Mouse (Mus musculus) neural tube, embryonic 14.5 days (tissue): Measurements from ENCODE around the gene Tpra1. TPM values are rescaled to one million over a fixed set of nuclear protein-coding genes. Genes with fewer than 3 reads are reported as not detected.

Experiments used
- ATAC-seq: fragments of 200-750 bp; cut with Nextera tagmentation; 2 replicates; pipeline ENCODE4 v1.8.0; 2017; ENCODE audit warnings: low read depth, mild to moderate bottlenecking, moderate TSS enrichment, moderate library complexity
- H3K27ac ChIP-seq: fragments of 300-500 bp; sonication (generic); 2 replicates; pipeline ENCODE4 v1.5.1; 2014; ENCODE audit warnings: low read depth, mild to moderate bottlenecking, control low read depth, low read length, moderate library complexity, mixed read lengths
- H3K27me3 ChIP-seq: fragments of 300-500 bp; sonication (generic); 2 replicates; pipeline ENCODE4 v1.6.1; 2014; ENCODE audit warnings: low read length; ENCODE audit not compliant: control insufficient read depth, insufficient read depth
- H3K36me3 ChIP-seq: fragments of 300-500 bp; sonication (generic); 2 replicates; pipeline ENCODE4 v1.6.1; 2014; ENCODE audit warnings: low read length, mixed read lengths; ENCODE audit not compliant: control insufficient read depth, insufficient read depth
- H3K4me1 ChIP-seq: fragments of 300-500 bp; sonication (generic); 2 replicates; pipeline ENCODE4 v1.6.1; 2014; ENCODE audit warnings: low read length; ENCODE audit not compliant: control insufficient read depth, insufficient read depth
- H3K4me2 ChIP-seq: fragments of 300-500 bp; sonication (generic); 2 replicates; pipeline ENCODE4 v1.6.1; 2014; ENCODE audit warnings: mild to moderate bottlenecking, low read depth, low read length, control low read depth
- H3K4me3 ChIP-seq: fragments of 300-500 bp; sonication (generic); 2 replicates; pipeline ENCODE4 v1.5.1; 2014; ENCODE audit warnings: low read depth, low read length, control low read depth, mixed read lengths
- H3K9ac ChIP-seq: fragments of 300-500 bp; sonication (generic); replicated peaks from 2 replicates; pipeline ENCODE4 v1.6.1; 2014; ENCODE audit warnings: low read depth, mild to moderate bottlenecking, control low read depth, low read length, mixed read lengths
- H3K9me3 ChIP-seq: fragments of 300-500 bp; sonication (generic); 2 replicates; pipeline ENCODE4 v1.6.1; 2016; ENCODE audit warnings: low read length; ENCODE audit not compliant: control insufficient read depth
- WGBS: fragments of 180-500 bp; shearing (Covaris S2); extraction: QIAGEN DNeasy Blood & Tissue Kit; methylation state at CpG from one replicate; pipeline ENCODE4 v1.1.7; 2014; 5-methylcytosine and 5-hydroxymethylcytosine counted together
- polyA plus RNA-seq: library from polyadenylated mRNA; unstranded; fragments of >200 nt; fragmentation: Nextera tagmentation; extraction: Ambion mirVana; gene quantifications from 2 replicates; pipeline ENCODE4 v1.2.1, GENCODE M21; 2014

Tpra1 gene
- polyA plus RNA-seq, 1 experiment from 2014 or later = 58.0 TPM

- 29% methylated on average over 4 of the region's 4 CpGs for WGBS
- H3K4me1 ChIP-seq = peaks cover 27% of the 10 kb centered on the region
These were observed 31.5 kb upstream of the Tpra1 start for GRCm38 (mm10) chr6:88870594-88870993.

GRCm38 (mm10) chr6:88871546-88871945, 30.5 kb upstream of the Tpra1 start:
- Histone ChIP-seq H3K36me3 (no peaks in the 10 kb centered on the region), H3K27ac (peak overlapping the region; percentile 70), H3K4me3 (peak overlapping the region; percentile 79), H3K27me3 (no peaks in the 10 kb centered on the region), H3K9ac (0 out of 2 replicates have a peak overlapping the region, but pooled peaks have one; percentile 32), H3K9me3 (no peaks in the 10 kb centered on the region), H3K4me1 (peaks cover 25% of the 10 kb centered on the region), H3K4me2 (peak overlapping the region; percentile 93)
- 19% methylated on average over 8 of the region's 8 CpGs for WGBS
- 0 out of 2 replicates have a peak, but pooled peaks have one; percentile 22 for ATAC-seq

More at GRCm38 (mm10) chr6:88870594-88870993, 31.5 kb upstream of the Tpra1 start:
- Histone ChIP-seq H3K36me3 (no peaks in the 10 kb centered on the region), H3K4me2 (peak overlapping the region; percentile 7; the same call in 1 of the 2 replicates), H3K27ac (peak overlapping the region; percentile 70), H3K4me3 (no peak overlapping the region), H3K9me3 (no peaks in the 10 kb centered on the region), H3K27me3 (no peaks in the 10 kb centered on the region), H3K9ac (no peak overlapping the region)
- ATAC-seq = no peak

GRCm38 (mm10) chr6:88872811-88873210, 29.2 kb upstream of the Tpra1 start:
- Histone ChIP-seq H3K4me3 (peak overlapping the region; percentile 79), H3K27me3 (no peaks in the 10 kb centered on the region), H3K4me2 (peak overlapping the region; percentile 93), H3K9ac (peak overlapping the region; percentile 99), H3K27ac (peak overlapping the region; percentile 95), H3K4me1 (peaks cover 25% of the 10 kb centered on the region), H3K9me3 (no peaks in the 10 kb centered on the region), H3K36me3 (no peaks in the 10 kb centered on the region)
- peak; percentile 26; the same call in 1 of the 2 replicates for ATAC-seq
- 15% methylated on average over 7 of the region's 7 CpGs for WGBS

- H3K27me3 ChIP-seq = no peaks in the 10 kb centered on the region
- 2% methylated on average over 42 of the region's 74 CpGs for WGBS
- no peaks in the 10 kb centered on the region for H3K36me3 ChIP-seq
- peak overlapping the region; percentile 99 for H3K9ac ChIP-seq
- H3K9me3 ChIP-seq = no peaks in the 10 kb centered on the region
- H3K27ac ChIP-seq = peak overlapping the region; percentile 95
- ATAC-seq = peak; percentile 58
- H3K4me1 ChIP-seq = peaks cover 23% of the 10 kb centered on the region
- H3K4me3 ChIP-seq = peak overlapping the region; percentile 79
- peak overlapping the region; percentile 93 for H3K4me2 ChIP-seq
These were observed 27.8 kb upstream of the Tpra1 start for GRCm38 (mm10) chr6:88873965-88874867.

DNA sequence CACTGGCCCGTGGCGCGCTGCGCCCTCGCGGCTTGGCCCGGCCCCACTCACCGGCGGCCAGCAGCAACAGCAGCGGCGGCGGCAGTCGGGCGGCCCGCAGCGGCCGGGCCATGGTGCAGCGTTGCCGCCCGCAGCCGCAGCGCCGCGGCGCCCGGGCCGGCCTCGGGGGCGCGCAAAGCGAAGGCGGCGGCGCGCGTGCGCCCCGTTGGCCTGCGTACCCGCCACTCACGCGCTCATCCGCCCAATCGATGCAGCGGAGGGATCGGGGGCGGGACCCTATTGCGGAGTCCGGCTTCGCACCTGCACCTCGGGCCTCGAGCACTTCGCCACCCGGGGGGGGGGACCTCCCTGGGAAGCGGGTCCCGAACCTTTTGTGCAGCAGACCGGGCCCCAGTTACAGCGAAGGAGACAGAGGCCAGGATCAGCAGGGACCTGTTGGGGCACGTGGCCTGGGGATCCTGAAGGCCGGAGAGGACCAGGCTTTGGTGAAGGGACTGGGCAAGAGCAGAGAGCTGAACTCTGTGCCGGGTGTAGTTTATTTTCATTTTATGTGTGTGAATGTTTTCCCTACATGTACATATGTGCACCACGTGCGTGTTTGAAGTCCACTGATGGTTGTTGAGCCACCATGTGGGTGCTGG, 27.1 kb upstream of the Tpra1 start, which contains the start of gene Podxl2:
Gene Podxl2, minus strand, starts transcription at position 177 of the 641 bp plus-strand sequence.
- Histone ChIP-seq H3K4me2 (peak within 1 kb of the TSS; percentile 93), H3K36me3 (no peaks in the 10 kb centered on the region), H3K27me3 (no peaks in the 10 kb centered on the region), H3K9me3 (no peaks in the 10 kb centered on the region), H3K27ac (peak within 1 kb of the TSS; percentile 95), H3K9ac (peak within 1 kb of the TSS; percentile 99), H3K4me3 (peak within 1 kb of the TSS; percentile 79), H3K4me1 (peaks cover 19% of the 10 kb centered on the region)
- ATAC-seq = peak; percentile 72
- 5% methylated on average over 52 of the region's 63 CpGs for WGBS

GRCm38 (mm10) chr6:88879471-88879870, 22.6 kb upstream of the Tpra1 start:
- H3K27ac ChIP-seq = no peak overlapping the region
- H3K36me3 ChIP-seq = 0 out of 2 replicates have a peak, but pooled peaks cover 5% of the 10 kb centered on the region
- H3K9me3 ChIP-seq = no peaks in the 10 kb centered on the region
- H3K4me3 ChIP-seq = no peak overlapping the region
- ATAC-seq = no peak
- H3K9ac ChIP-seq = no peak overlapping the region
- H3K4me1 ChIP-seq = no peaks in the 10 kb centered on the region
- no peaks in the 10 kb centered on the region for H3K27me3 ChIP-seq
- no peak overlapping the region for H3K4me2 ChIP-seq
- 67% methylated on average over 4 of the region's 4 CpGs for WGBS

DNA sequence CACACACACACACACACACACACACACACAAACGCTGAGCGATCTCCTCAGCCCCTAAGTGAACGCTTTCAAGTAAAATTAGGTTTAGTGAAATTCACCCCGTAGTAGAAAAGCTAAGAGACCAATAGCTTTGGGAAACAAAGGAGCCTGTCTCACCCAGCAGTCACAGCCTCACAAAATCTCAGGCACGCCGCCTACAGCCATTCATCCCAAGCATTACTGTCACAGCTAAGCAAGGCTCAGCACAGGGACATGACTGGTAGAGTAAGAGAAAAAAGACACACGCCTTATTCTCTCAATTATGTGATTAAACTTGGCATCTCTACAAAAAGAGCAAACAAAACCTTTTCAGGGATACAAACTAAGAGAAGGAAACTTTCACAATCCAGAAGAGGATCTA, 20.7 kb upstream of the Tpra1 start:
- Histone ChIP-seq H3K27me3 (no peaks in the 10 kb centered on the region), H3K4me1 (no peaks in the 10 kb centered on the region), H3K9me3 (no peaks in the 10 kb centered on the region), H3K4me3 (no peak overlapping the region), H3K27ac (no peak overlapping the region), H3K36me3 (0 out of 2 replicates have a peak, but pooled peaks cover 5% of the 10 kb centered on the region), H3K9ac (no peak overlapping the region), H3K4me2 (no peak overlapping the region)
- ATAC-seq = no peak
- 66% methylated on average over 7 of the region's 7 CpGs for WGBS

DNA sequence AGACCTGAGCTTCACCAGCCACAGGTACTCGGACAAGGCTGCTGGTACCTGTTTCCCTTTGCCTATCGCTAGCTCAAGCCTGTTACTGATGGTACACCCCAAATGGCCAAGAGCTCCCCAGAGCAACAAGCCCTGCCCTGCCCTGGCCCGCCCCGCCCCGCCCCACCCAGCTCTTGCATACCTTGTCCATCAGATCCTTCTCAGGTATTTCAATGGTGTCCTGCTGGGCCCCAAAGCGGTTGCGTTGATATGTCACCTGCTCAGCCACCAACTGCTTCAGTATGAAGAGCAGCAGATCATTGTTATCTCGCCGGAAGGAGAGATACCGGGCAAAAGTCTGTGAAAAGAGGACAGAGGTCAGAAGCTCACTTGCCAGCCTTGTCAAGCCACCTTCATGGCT, 17.9 kb upstream of the Tpra1 start:
- no peaks in the 10 kb centered on the region for H3K4me1 ChIP-seq
- H3K4me3 ChIP-seq = no peak overlapping the region
- H3K27me3 ChIP-seq = no peaks in the 10 kb centered on the region
- no peaks in the 10 kb centered on the region for H3K9me3 ChIP-seq
- H3K4me2 ChIP-seq = no peak overlapping the region
- no peak for ATAC-seq
- 98% methylated on average over 10 of the region's 10 CpGs for WGBS
- H3K27ac ChIP-seq = no peak overlapping the region
- H3K36me3 ChIP-seq = peaks cover 15% of the 10 kb centered on the region; the same call in 1 of the 2 replicates
- no peak overlapping the region for H3K9ac ChIP-seq
